Mouse (Mus musculus) kidney, adult 10 weeks (tissue): ENCODE results near the gene Gstm5. TPM values are rescaled to one million over a fixed set of nuclear protein-coding genes. Genes with fewer than 3 reads are reported as not detected.

Experiments
- polyA plus RNA-seq: library from polyadenylated mRNA; stranded (reverse); fragments of 350-450 nt; fragmentation: Illumina TruSeq; extraction: RNeasy Lipid Tissue Mini Kit (QIAGEN cat#74804); gene quantifications from one replicate; pipeline ENCODE4 v1.2.3, GENCODE M21; 2014; ENCODE audit warnings: low read depth, low replicate concordance

Gstm5 gene
- 298 TPM for polyA plus RNA-seq

GRCm38 (mm10) chr3:107895720-107896569 lies at the start of gene Gstm5:
Gene Gstm5, plus strand, starts transcription at chr3:107895821.

GRCm38 (mm10) chr3:107877005-107877404 lies 18.6 kb upstream of the Gstm5 start, which contains the start of gene Eps8l3:
Gene Eps8l3, plus strand, starts transcription at chr3:107877229.

GRCm38 (mm10) chr3:107931670-107932069 lies 36.0 kb downstream of the Gstm5 start, which contains the start of gene Gstm7:
Gene Gstm7, minus strand, starts transcription at chr3:107931817.

GRCm38 (mm10) chr3:107943239-107943990 lies 47.8 kb downstream of the Gstm5 start, which contains the start of gene Gstm6:
Gene Gstm6, minus strand, starts transcription at chr3:107943749.

Other genes starting within 250 kb of the Gstm5 start
- 298 TPM for gene Ahcyl1, start 199.3 kb upstream of the Gstm5 start, polyA plus RNA-seq
- gene Csf1, start 135.4 kb upstream of the Gstm5 start, polyA plus RNA-seq, result 5.1 TPM
- 0.24 TPM for gene Eps8l3, start 18.6 kb upstream of the Gstm5 start, polyA plus RNA-seq
- 4.3 TPM for gene Gstm7, start 36.0 kb downstream of the Gstm5 start, polyA plus RNA-seq
- 1.2 TPM for gene Gstm6, start 47.9 kb downstream of the Gstm5 start, polyA plus RNA-seq
- not detected for gene Gstm3, start 73.5 kb downstream of the Gstm5 start, polyA plus RNA-seq
- gene Gstm2, start 90.6 kb downstream of the Gstm5 start, polyA plus RNA-seq, result 66.2 TPM
- gene Gstm1, start 122.2 kb downstream of the Gstm5 start, polyA plus RNA-seq, result 53.9 TPM
- 3.7 TPM for gene Gstm4, start 149.1 kb downstream of the Gstm5 start, polyA plus RNA-seq
- gene Ampd2, start 190.8 kb downstream of the Gstm5 start, polyA plus RNA-seq, result 8.5 TPM
- 0.77 TPM for gene Gnat2, start 197.0 kb downstream of the Gstm5 start, polyA plus RNA-seq